Mouse (Mus musculus): ENCODE measurements around the gene Eif4h.

- TF ChIP-seq CTCF (IDR thresholded peaks at IDR 0.05; ENCODE audit: low read depth, low read length) (no peak), POLR2A (IDR thresholded peaks at IDR 0.05; ENCODE audit: insufficient read depth, low read length) (no peak), EP300 (IDR thresholded peaks at IDR 0.05; ENCODE audit: insufficient read depth, low read depth, low read length) (no peak)
Measured at GRCm38 (mm10) chr5:134609916-134610643, 29.2 kb downstream of the Eif4h start.
